Mouse (Mus musculus) kidney, adult 2 months (tissue): ENCODE data around the gene Aak1.

ENCODE experiments used
- CTCF ChIP-seq: fragments of 200-500 bp; conservative IDR thresholded peaks from 2 replicates; pipeline ENCODE4 v1.5.1; 2011; ENCODE audit warnings: low read depth, mild to moderate bottlenecking, control low read depth, low read length, moderate library complexity, mixed read lengths; ENCODE audit not compliant: insufficient read depth, insufficient read length
- POLR2A ChIP-seq: fragments of 200-500 bp; IDR thresholded peaks from one replicate; pipeline ENCODE4 v1.6.1; 2011; ENCODE audit warnings: low read depth, low read length, control low read depth

- peak; percentile 78 for TF ChIP-seq CTCF
- TF ChIP-seq POLR2A, result no peak
Measured at GRCm38 (mm10) chr6:87002521-87003055, 153.3 kb downstream of the Aak1 start.
